Mouse (Mus musculus) liver, adult 2 months (tissue): ENCODE measurements around the gene Tef. TPM values are rescaled to one million over a fixed set of nuclear protein-coding genes. Genes with fewer than 3 reads are reported as not detected.

ENCODE experiments used
- DNase-seq: peaks from one replicate; pipeline ENCODE4 v3.0.0-alpha.2; 2011; ENCODE audit warnings: low read depth, low spot score; ENCODE audit errors: extremely low read depth
- H3K27ac ChIP-seq: fragments of 200-500 bp; replicated peaks from 2 replicates; pipeline ENCODE4 v1.5.1; 2012; ENCODE audit warnings: low read depth, mild to moderate bottlenecking, control low read depth, inconsistent platforms, low read length; ENCODE audit not compliant: insufficient read depth
- H3K27me3 ChIP-seq: fragments of 200-500 bp; 2 replicates; pipeline ENCODE4 v1.6.1; 2012; ENCODE audit warnings: mild to moderate bottlenecking, moderate library complexity, low read length, inconsistent platforms; ENCODE audit not compliant: control insufficient read depth, insufficient read depth
- H3K36me3 ChIP-seq: fragments of 200-500 bp; 2 replicates; pipeline ENCODE4 v1.6.1; 2012; ENCODE audit warnings: low read length, inconsistent platforms; ENCODE audit not compliant: control insufficient read depth, insufficient read depth
- H3K4me1 ChIP-seq: fragments of 200-500 bp; 2 replicates; pipeline ENCODE4 v1.6.1; 2011; ENCODE audit warnings: low read length; ENCODE audit not compliant: control insufficient read depth, insufficient read depth
- H3K4me3 ChIP-seq: fragments of 200-500 bp; 2 replicates; pipeline ENCODE4 v1.5.1; 2011; ENCODE audit warnings: low read depth, mild to moderate bottlenecking, control low read depth, low read length, moderate library complexity; ENCODE audit not compliant: insufficient read depth
- H3K79me2 ChIP-seq: fragments of 200-500 bp; 2 replicates; pipeline ENCODE4 v1.6.1; 2012; ENCODE audit warnings: inconsistent platforms, mild to moderate bottlenecking, low read length, moderate library complexity; ENCODE audit not compliant: control insufficient read depth, insufficient read depth
- H3K9ac ChIP-seq: fragments of 200-500 bp; 2 replicates; pipeline ENCODE4 v1.6.1; 2012; ENCODE audit warnings: low read depth, mild to moderate bottlenecking, control low read depth, inconsistent platforms, low read length
- CTCF ChIP-seq: fragments of 200-500 bp; IDR thresholded peaks from 2 replicates; pipeline ENCODE4 v1.5.1; 2011; ENCODE audit warnings: low read depth, low read length, control low read depth
- POLR2A ChIP-seq: fragments of 200-500 bp; IDR thresholded peaks from 2 replicates; pipeline ENCODE4 v1.6.1; 2011; ENCODE audit warnings: low read length, control low read depth; ENCODE audit not compliant: insufficient read depth; ENCODE audit errors: extremely low read depth
- WGBS: fragments of 180-500 bp; shearing (Covaris S2); methylation state at CpG from one replicate; pipeline ENCODE4 v1.1.7; 2018; 5-methylcytosine and 5-hydroxymethylcytosine counted together
- polyA plus RNA-seq: library from polyadenylated mRNA; depleted of rRNA; stranded (reverse); fragments of >200 nt; gene quantifications from 2 replicates; pipeline ENCODE4 v1.2.3, GENCODE M21; 2012
- total RNA-seq: library from RNA; depleted of rRNA; stranded (reverse); fragments of >200 nt; gene quantifications from 2 replicates; pipeline ENCODE4 v1.2.3, GENCODE M21; 2014

Gene Tef
- total and polyA plus RNA-seq, 2 experiments, result 34.6 to 156 TPM

GRCm38 (mm10) chr15:81856030-81856790 lies 54.0 kb downstream of the Tef start:
- H3K79me2 ChIP-seq, result peaks cover 37% of the 10 kb centered on the region
- H3K36me3 ChIP-seq, result peaks cover 13% of the 10 kb centered on the region; the same call in 1 of the 2 replicates
- peak overlapping the region; percentile 97 for H3K9ac ChIP-seq
- no peaks in the 10 kb centered on the region for H3K27me3 ChIP-seq
- peak; percentile 91 for DNase-seq
- peak overlapping the region; percentile 90 for H3K4me3 ChIP-seq
- WGBS, result under 1% methylated on average over 28 of the region's 28 CpGs
- H3K4me1 ChIP-seq, result peaks cover 21% of the 10 kb centered on the region
- H3K27ac ChIP-seq, result peak overlapping the region; percentile 95
- no peak for TF ChIP-seq CTCF
- TF ChIP-seq POLR2A, result no peak

- under 1% methylated on average over 14 of the region's 14 CpGs for WGBS
These were observed 54.9 kb downstream of the Tef start for GRCm38 (mm10) chr15:81856938-81857723.

GRCm38 (mm10) chr15:81857724-81858116 lies 55.5 kb downstream of the Tef start:
- 0% methylated on average over 33 of the region's 33 CpGs for WGBS
- H3K27ac ChIP-seq, result peak overlapping the region; percentile 95
- no peaks in the 10 kb centered on the region; the same call in 1 of the 2 replicates for H3K36me3 ChIP-seq
- TF ChIP-seq POLR2A (no peak), CTCF (no peak)
- peaks cover 10% of the 10 kb centered on the region for H3K4me1 ChIP-seq
- no peaks in the 10 kb centered on the region for H3K27me3 ChIP-seq
- H3K9ac ChIP-seq, result peak overlapping the region; percentile 97
- no peak for DNase-seq
- H3K4me3 ChIP-seq, result peak overlapping the region; percentile 90
- H3K79me2 ChIP-seq, result peaks cover 22% of the 10 kb centered on the region

More at GRCm38 (mm10) chr15:81856938-81857723, 54.9 kb downstream of the Tef start:
- Histone ChIP-seq H3K4me3 (peak overlapping the region; percentile 90), H3K27me3 (no peaks in the 10 kb centered on the region), H3K36me3 (peaks cover 3% of the 10 kb centered on the region; the same call in 1 of the 2 replicates), H3K79me2 (peaks cover 27% of the 10 kb centered on the region), H3K4me1 (peaks cover 13% of the 10 kb centered on the region), H3K27ac (peak overlapping the region; percentile 95), H3K9ac (peak overlapping the region; percentile 97)
- no peak for DNase-seq
- TF ChIP-seq POLR2A, result no peak
- no peak for TF ChIP-seq CTCF

GRCm38 (mm10) chr15:81858138-81858516 lies 55.9 kb downstream of the Tef start:
- Histone ChIP-seq H3K4me1 (peaks cover 8% of the 10 kb centered on the region), H3K79me2 (peaks cover 20% of the 10 kb centered on the region), H3K4me3 (peak overlapping the region; percentile 90), H3K9ac (peak overlapping the region; percentile 97), H3K27ac (peak overlapping the region; percentile 97), H3K36me3 (no peaks in the 10 kb centered on the region; the same call in 1 of the 2 replicates), H3K27me3 (no peaks in the 10 kb centered on the region)
- TF ChIP-seq CTCF (no peak), POLR2A (peak; percentile 100)
- DNase-seq, result peak; percentile 90
- WGBS, result under 1% methylated on average over 23 of the region's 23 CpGs

GRCm38 (mm10) chr15:81858517-81859329 lies 56.5 kb downstream of the Tef start, which contains the start of gene Tob2:
Tob2 (minus strand) TSS chr15:81858796.
- peak; percentile 72 for DNase-seq
- peaks cover 4% of the 10 kb centered on the region for H3K4me1 ChIP-seq
- peak within 1 kb of the TSS; percentile 97 for H3K9ac ChIP-seq
- peaks cover 20% of the 10 kb centered on the region for H3K79me2 ChIP-seq
- H3K4me3 ChIP-seq, result peak within 1 kb of the TSS; percentile 90
- WGBS, result under 1% methylated on average over 44 of the region's 44 CpGs
- no peaks in the 10 kb centered on the region; the same call in 1 of the 2 replicates for H3K36me3 ChIP-seq
- H3K27ac ChIP-seq, result peak within 1 kb of the TSS; percentile 97
- no peaks in the 10 kb centered on the region for H3K27me3 ChIP-seq
- TF ChIP-seq CTCF (no peak), POLR2A (0 out of 2 replicates have a peak, but pooled peaks have one; percentile 9)
